Mouse (Mus musculus) brain, embryonic 14.5 days (tissue): ENCODE measurements around the gene Ttc30a1.

Experiments
- CTCF ChIP-seq: fragments of 200-500 bp; IDR thresholded peaks from 2 replicates; pipeline ENCODE4 v1.5.1; 2012; ENCODE audit warnings: inconsistent platforms, mild to moderate bottlenecking, moderate library complexity, borderline replicate concordance; ENCODE audit not compliant: insufficient read depth, insufficient read length; ENCODE audit errors: extremely low read depth
- POLR2A ChIP-seq: fragments of 200-500 bp; IDR thresholded peaks from 2 replicates; pipeline ENCODE4 v1.6.1; 2012; ENCODE audit warnings: mild to moderate bottlenecking, inconsistent platforms, borderline replicate concordance; ENCODE audit not compliant: poor library complexity, insufficient read depth, insufficient read length, severe bottlenecking; ENCODE audit errors: extremely low read depth

DNA sequence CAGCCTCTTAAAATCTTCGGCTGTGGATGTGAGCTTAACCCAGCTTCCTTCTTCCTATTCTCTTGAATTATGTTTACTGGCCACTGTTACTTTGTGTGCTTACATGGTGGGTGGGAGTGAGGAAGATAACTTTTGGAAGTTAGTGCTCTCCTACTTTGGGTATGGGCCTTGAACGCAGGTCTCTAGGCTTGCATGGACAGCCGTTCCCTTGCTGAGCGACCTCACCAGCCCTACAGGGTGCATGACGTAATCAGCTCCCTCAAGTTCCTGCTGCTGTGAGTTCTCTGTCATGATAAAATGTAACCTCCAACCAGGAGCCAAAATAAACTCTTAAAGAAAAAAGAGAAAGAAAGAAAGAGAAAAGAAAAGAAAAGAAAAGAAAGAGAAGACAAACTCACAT is 17.7 kb downstream of the Ttc30a1 start:
- TF ChIP-seq POLR2A, result no peak
- TF ChIP-seq CTCF, result no peak
